Mouse (Mus musculus): ENCODE results near the gene Gm1553. TPM values are rescaled to one million over a fixed set of nuclear protein-coding genes. Genes with fewer than 3 reads are reported as not detected.

The Gm1553 gene
- not detected in 2 replicates for polyA plus RNA-seq (2012; rRNA removed)

DNA sequence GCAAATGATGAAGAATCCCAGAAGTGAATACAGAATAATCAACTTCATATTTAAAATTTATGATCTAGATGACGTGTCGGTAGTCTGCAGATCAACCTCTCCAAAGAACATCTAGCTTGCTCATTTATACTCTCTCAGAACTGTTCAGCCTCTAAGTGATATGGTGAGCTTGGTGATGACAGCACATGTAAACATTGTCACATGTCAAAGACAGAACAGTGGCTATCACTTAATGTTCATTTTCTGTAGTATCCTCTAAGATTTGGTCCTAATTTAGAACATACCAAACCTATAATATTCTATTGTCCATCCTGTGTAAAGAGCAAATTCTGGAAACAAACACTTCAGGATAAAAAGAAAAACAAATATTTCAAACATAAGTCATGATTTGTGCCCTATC, at the start of gene Gm1553:
Gene Gm1553 (minus strand): TSS at position 101 of the 400 bp plus-strand sequence.

Other genes starting within 250 kb of the Gm1553 start
- gene 4932415D10Rik, start 176.0 kb downstream of the Gm1553 start, polyA plus RNA-seq (2012; rRNA removed), result not detected in 2 replicates
- gene Gm4924, start 138.4 kb downstream of the Gm1553 start, polyA plus RNA-seq (2012; rRNA removed), result 0.84 and 0.86 TPM in 2 replicates
- 24.4 and 26.8 TPM in 2 replicates for gene 1190007I07Rik, start 130.6 kb upstream of the Gm1553 start, polyA plus RNA-seq (2012; rRNA removed)
- gene Tdg, start 137.2 kb upstream of the Gm1553 start, polyA plus RNA-seq (2012; rRNA removed), result 20.5 and 23.7 TPM in 2 replicates
- 0.24 and 0.49 TPM in 2 replicates for gene Glt8d2, start 198.0 kb upstream of the Gm1553 start, polyA plus RNA-seq (2012; rRNA removed)
- gene Hcfc2, start 203.5 kb upstream of the Gm1553 start, polyA plus RNA-seq (2012; rRNA removed), result 5.9 and 6.9 TPM in 2 replicates

Data from liver, embryonic 14 days (tissue).